Mouse (Mus musculus): Measurements from ENCODE around the gene Arhgap5. TPM values are rescaled to one million over a fixed set of nuclear protein-coding genes. Genes with fewer than 3 reads are reported as not detected.

Arhgap5 gene
- total RNA-seq, 2 experiments from 2014 or later: 121 to 124 TPM

GRCm38 (mm10) chr12:52604992-52605652, 101.3 kb downstream of the Arhgap5 start:
- DNase-seq (ENCODE audit: low spot score in 2 of 2): no peak
- intact Hi-C loops (cut with DNase I): no loop called here

GRCm38 (mm10) chr12:52607411-52607810, 103.6 kb downstream of the Arhgap5 start:
- intact Hi-C loops (cut with DNase I): no loop called here
- no peak for DNase-seq (ENCODE audit: low spot score in 2 of 2)

- no peak for DNase-seq (ENCODE audit: low spot score in 2 of 2)
- intact Hi-C loops (cut with DNase I): no loop called here
These were observed 111.9 kb downstream of the Arhgap5 start for GRCm38 (mm10) chr12:52615703-52616102.

GRCm38 (mm10) chr12:52618418-52619040, 114.8 kb downstream of the Arhgap5 start:
- no peak for DNase-seq (ENCODE audit: low spot score in 2 of 2)
- intact Hi-C loops (cut with DNase I): no loop called here

- intact Hi-C loops (cut with DNase I): no loop called here
- no peak for DNase-seq (ENCODE audit: low spot score in 2 of 2)
These were observed 115.9 kb downstream of the Arhgap5 start for GRCm38 (mm10) chr12:52619644-52620043.

Other genes with a start within 250 kb of the Arhgap5 start
- gene Akap6, start 195.4 kb downstream of the Arhgap5 start, total RNA-seq (2021): 100 to 1,000 TPM; 183 to 196 TPM

All from left cerebral cortex, postnatal 14 days (tissue).